Mouse (Mus musculus) midbrain, embryonic 14.5 days (tissue): ENCODE data around the gene Mnat1. TPM values are rescaled to one million over a fixed set of nuclear protein-coding genes. Genes with fewer than 3 reads are reported as not detected.
A peak's percentile ranks its signal among the peaks of the same experiment; 100 is the strongest.
"Not testable (repeated sequence)": the region's sequence is repeated elsewhere in the genome, so short reads cannot be mapped to it uniquely, and the experiment has no call there.

ENCODE experiments used
- ATAC-seq: fragments of 200-750 bp; cut with Nextera tagmentation; 2 replicates; pipeline ENCODE4 v1.8.0; 2017; ENCODE audit warnings: moderate number of reproducible peaks, moderate library complexity; ENCODE audit not compliant: low FRiP score, low TSS enrichment
- DNase-seq: peaks from one replicate; pipeline ENCODE4 v3.0.0-alpha.2; 2015
- H3K27ac ChIP-seq: fragments of 300-500 bp; sonication (generic); replicated peaks from 2 replicates; pipeline ENCODE4 v1.5.1; 2014; ENCODE audit warnings: mild to moderate bottlenecking, low read depth, low read length, moderate library complexity
- H3K27me3 ChIP-seq: fragments of 300-500 bp; sonication (generic); 2 replicates; pipeline ENCODE4 v1.6.1; 2014; ENCODE audit warnings: low read length, control low read depth, mixed read lengths; ENCODE audit not compliant: control insufficient read depth, insufficient read depth
- H3K36me3 ChIP-seq: fragments of 300-500 bp; sonication (generic); 2 replicates; pipeline ENCODE4 v1.6.1; 2014; ENCODE audit warnings: low read length, control low read depth; ENCODE audit not compliant: control insufficient read depth, insufficient read depth
- H3K4me1 ChIP-seq: fragments of 300-500 bp; sonication (generic); 2 replicates; pipeline ENCODE4 v1.6.1; 2014; ENCODE audit warnings: mild to moderate bottlenecking, antibody characterized with exemption, low read length, control low read depth; ENCODE audit not compliant: control insufficient read depth, insufficient read depth
- H3K4me2 ChIP-seq: fragments of 300-500 bp; sonication (generic); 2 replicates; pipeline ENCODE4 v1.6.1; 2014; ENCODE audit warnings: mild to moderate bottlenecking, low read length, moderate library complexity
- H3K4me3 ChIP-seq: fragments of 300-500 bp; sonication (generic); replicated peaks from 2 replicates; pipeline ENCODE4 v1.5.1; 2014; ENCODE audit warnings: low read depth, low read length
- H3K9ac ChIP-seq: fragments of 300-500 bp; sonication (generic); replicated peaks from 2 replicates; pipeline ENCODE4 v1.6.1; 2014; ENCODE audit warnings: mild to moderate bottlenecking, low read length, moderate library complexity
- H3K9me3 ChIP-seq: fragments of 300-500 bp; sonication (generic); 2 replicates; pipeline ENCODE4 v1.6.1; 2016; ENCODE audit warnings: low read length, control low read depth, mixed read lengths; ENCODE audit not compliant: control insufficient read depth
- whole genome bisulfite sequencing: fragments of 180-500 bp; shearing (Covaris S2); extraction: QIAGEN DNeasy Blood & Tissue Kit; methylation state at CpG from one replicate; pipeline ENCODE4 v1.1.7; 2014; 5-methylcytosine and 5-hydroxymethylcytosine counted together
- polyA plus RNA-seq: library from polyadenylated mRNA; unstranded; fragments of >200 nt; fragmentation: Nextera tagmentation; extraction: Ambion mirVana; gene quantifications from 2 replicates; pipeline ENCODE4 v1.2.1, GENCODE M21; 2014

The Mnat1 gene
- polyA plus RNA-seq, 1 experiment from 2014 or later, result 20.3 TPM

GRCm38 (mm10) chr12:73094189-73094588 lies 29.3 kb upstream of the Mnat1 start:
- 80% methylated on average over 2 of the region's 2 CpGs for WGBS
- Histone ChIP-seq H3K27ac (no peak overlapping the region), H3K4me2 (no peak overlapping the region), H3K9ac (no peak overlapping the region), H3K4me1 (no peaks in the 10 kb centered on the region), H3K4me3 (no peak overlapping the region), H3K36me3 (no peaks in the 10 kb centered on the region), H3K9me3 (no peaks in the 10 kb centered on the region), H3K27me3 (no peaks in the 10 kb centered on the region)
- no peak for ATAC-seq
- no peak for DNase-seq

GRCm38 (mm10) chr12:73094605-73095004 lies 28.9 kb upstream of the Mnat1 start:
- Histone ChIP-seq H3K4me1 (no peaks in the 10 kb centered on the region), H3K4me2 (no peak overlapping the region), H3K27ac (no peak overlapping the region), H3K36me3 (no peaks in the 10 kb centered on the region), H3K9me3 (no peaks in the 10 kb centered on the region), H3K27me3 (no peaks in the 10 kb centered on the region), H3K9ac (no peak overlapping the region), H3K4me3 (no peak overlapping the region)
- ATAC-seq (no peak), DNase-seq (no peak)
- WGBS, result 45% methylated on average over 2 of the region's 2 CpGs

GRCm38 (mm10) chr12:73096177-73096576 lies 27.3 kb upstream of the Mnat1 start:
- not testable (repeated sequence) for ATAC-seq, H3K4me2 ChIP-seq, H3K27me3 ChIP-seq, H3K4me1 ChIP-seq, DNase-seq, H3K4me3 ChIP-seq, H3K9ac ChIP-seq, H3K36me3 ChIP-seq, H3K9me3 ChIP-seq, H3K27ac ChIP-seq
- 88% methylated on average over 5 of the region's 5 CpGs for WGBS

GRCm38 (mm10) chr12:73098593-73098992 lies 24.9 kb upstream of the Mnat1 start:
- Histone ChIP-seq H3K4me3 (no peak overlapping the region), H3K9me3 (no peaks in the 10 kb centered on the region), H3K4me1 (no peaks in the 10 kb centered on the region), H3K27me3 (no peaks in the 10 kb centered on the region), H3K4me2 (no peak overlapping the region), H3K36me3 (peaks cover 6% of the 10 kb centered on the region; the same call in 1 of the 2 replicates), H3K27ac (no peak overlapping the region), H3K9ac (no peak overlapping the region)
- WGBS, result 93% methylated on average over 4 of the region's 4 CpGs
- ATAC-seq (no peak), DNase-seq (no peak)

- no peak overlapping the region for H3K27ac ChIP-seq
- H3K36me3 ChIP-seq, result peaks cover 8% of the 10 kb centered on the region; the same call in 1 of the 2 replicates
- no peaks in the 10 kb centered on the region for H3K27me3 ChIP-seq
- DNase-seq, result no peak
- no peak overlapping the region for H3K4me3 ChIP-seq
- 92% methylated on average over 12 of the region's 12 CpGs for WGBS
- no peaks in the 10 kb centered on the region for H3K9me3 ChIP-seq
- no peak for ATAC-seq
- H3K4me1 ChIP-seq, result no peaks in the 10 kb centered on the region
- no peak overlapping the region for H3K4me2 ChIP-seq
- H3K9ac ChIP-seq, result no peak overlapping the region
Observed at GRCm38 (mm10) chr12:73103713-73104112, 19.8 kb upstream of the Mnat1 start.

GRCm38 (mm10) chr12:73107821-73108220 lies 15.7 kb upstream of the Mnat1 start:
- Histone ChIP-seq H3K27ac (no peak overlapping the region), H3K9me3 (no peaks in the 10 kb centered on the region), H3K4me1 (peaks cover 13% of the 10 kb centered on the region), H3K4me2 (no peak overlapping the region), H3K9ac (no peak overlapping the region), H3K4me3 (no peak overlapping the region), H3K27me3 (peaks cover 5% of the 10 kb centered on the region; the same call in 1 of the 2 replicates), H3K36me3 (peaks cover 8% of the 10 kb centered on the region; the same call in 1 of the 2 replicates)
- WGBS, result 89% methylated on average over 2 of the region's 2 CpGs
- ATAC-seq, result no peak
- DNase-seq, result no peak

GRCm38 (mm10) chr12:73110431-73111111 lies 12.9 kb upstream of the Mnat1 start:
- Histone ChIP-seq H3K9me3 (no peaks in the 10 kb centered on the region), H3K36me3 (no peaks in the 10 kb centered on the region), H3K27ac (no peak overlapping the region), H3K27me3 (peaks cover 5% of the 10 kb centered on the region; the same call in 1 of the 2 replicates), H3K4me1 (peaks cover 13% of the 10 kb centered on the region), H3K4me2 (peak overlapping the region; percentile 100), H3K9ac (no peak overlapping the region), H3K4me3 (peak overlapping the region; percentile 65)
- DNase-seq (peak; percentile 14), ATAC-seq (no peak)
- WGBS, result 5% methylated on average over 23 of the region's 23 CpGs

- under 1% methylated on average over 44 of the region's 44 CpGs for WGBS
- H3K27me3 ChIP-seq, result peaks cover 5% of the 10 kb centered on the region; the same call in 1 of the 2 replicates
- peak; percentile 46 for DNase-seq
- ATAC-seq, result no peak
- no peaks in the 10 kb centered on the region for H3K9me3 ChIP-seq
- peak overlapping the region; percentile 65 for H3K9ac ChIP-seq
- no peaks in the 10 kb centered on the region for H3K36me3 ChIP-seq
- H3K4me2 ChIP-seq, result peak overlapping the region; percentile 100
- no peak overlapping the region for H3K27ac ChIP-seq
- H3K4me3 ChIP-seq, result peak overlapping the region; percentile 65
- peaks cover 13% of the 10 kb centered on the region for H3K4me1 ChIP-seq
Observed at GRCm38 (mm10) chr12:73111561-73112325, 11.8 kb upstream of the Mnat1 start.
